Mouse (Mus musculus): ENCODE measurements around the gene Mgat5.

GRCm38 (mm10) chr1:127304281-127304680 is 99.5 kb downstream of the Mgat5 start:
- TF ChIP-seq POLR2A (IDR thresholded peaks at IDR 0.05; ENCODE audit: low read depth, low read length) (no peak), CTCF (conservative IDR thresholded peaks at IDR 0.05; ENCODE audit: insufficient read depth, insufficient read length, low read depth, low read length) (no peak)
